Mouse (Mus musculus) naive thymus-derived CD4-positive, alpha-beta T cell, adult 2 months (primary cell): ENCODE data around the gene Tacc3.

Source experiments
- DNase-seq: peaks from one replicate; pipeline ENCODE4 v3.0.0-alpha.2; 2011; ENCODE audit warnings: low read depth

Tacc3 gene

DNA sequence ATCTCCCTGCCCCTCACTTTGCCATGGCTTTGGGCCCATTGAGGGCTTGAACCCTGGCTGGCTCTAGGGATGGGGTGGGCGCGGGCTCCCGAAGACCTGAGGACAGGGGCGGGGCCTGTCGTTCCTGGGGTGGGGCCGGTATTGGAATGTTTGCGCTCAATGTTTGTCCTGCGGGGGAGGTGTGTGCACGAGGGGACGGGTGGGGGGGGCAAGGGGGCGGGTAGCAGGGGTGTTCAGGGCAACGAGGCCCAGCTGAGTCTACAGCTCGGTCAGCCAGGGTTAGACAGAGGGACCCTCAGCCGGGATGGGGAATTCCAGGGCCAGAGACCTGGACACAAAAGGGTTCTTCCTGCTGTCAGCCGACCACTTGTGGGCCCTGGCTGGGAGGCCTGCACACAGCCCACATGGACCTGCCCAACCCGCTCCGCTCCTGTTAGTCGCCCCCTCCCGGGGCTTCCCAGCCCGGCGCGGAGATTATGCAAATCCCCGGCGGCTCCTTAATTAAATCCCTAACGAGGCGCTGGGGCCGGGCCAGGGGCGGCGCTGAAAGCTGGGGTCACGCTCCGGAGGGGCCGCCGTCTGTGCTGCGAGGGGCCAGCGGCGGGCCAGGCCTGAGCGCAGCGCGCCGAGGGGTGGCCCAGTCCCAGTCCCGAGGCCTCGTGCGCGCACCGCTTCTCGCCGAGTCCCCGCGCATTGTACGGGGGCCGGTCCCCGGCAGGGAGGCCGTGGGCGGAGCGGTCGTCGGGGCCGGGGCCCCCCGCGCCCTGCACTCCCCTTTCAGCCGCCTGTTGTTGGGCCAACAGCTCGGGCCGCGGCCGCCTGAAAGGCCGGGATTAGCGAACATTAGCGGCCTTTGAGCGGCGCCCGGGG, 37.2 kb downstream of the Tacc3 start:
- no peak for DNase-seq

DNA sequence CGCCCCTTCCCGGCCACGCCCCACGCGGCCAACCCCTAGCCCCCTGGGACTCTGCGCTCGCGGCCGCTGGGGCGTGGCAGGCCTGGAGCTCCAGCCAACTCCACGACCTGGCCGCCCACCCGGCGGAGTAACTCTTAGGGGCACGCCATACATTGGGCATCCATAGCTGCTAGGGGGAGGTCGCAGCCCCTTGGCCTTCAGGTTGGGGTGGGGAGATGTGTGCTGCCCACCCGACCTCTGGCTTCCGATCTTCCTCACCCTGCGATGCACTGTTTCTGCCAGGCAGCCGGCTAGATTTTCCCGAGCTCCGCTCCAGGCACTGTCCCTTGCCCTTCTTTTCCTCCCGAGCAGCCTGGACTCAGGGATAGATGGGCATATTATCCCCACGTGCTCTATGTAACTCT, 37.8 kb downstream of the Tacc3 start:
- no peak for DNase-seq

DNA sequence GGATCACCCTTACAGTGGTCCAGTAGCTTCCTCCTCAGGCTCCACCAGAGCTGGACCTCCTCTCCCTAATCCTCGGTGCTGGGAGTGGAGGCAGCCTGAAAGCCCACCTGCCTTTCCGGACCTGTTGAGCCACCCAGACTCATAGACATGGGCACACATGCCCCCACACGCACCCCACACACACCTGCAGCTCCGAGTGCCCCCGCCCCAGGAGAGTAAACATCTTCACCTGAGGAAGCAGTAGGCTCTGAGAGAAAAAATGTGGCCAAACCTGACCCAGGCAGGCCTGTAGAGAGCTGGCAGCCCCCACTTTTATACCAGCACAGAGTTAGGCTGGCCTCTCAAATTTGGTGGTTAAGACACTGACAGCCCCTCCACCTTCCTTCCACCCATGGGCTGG, 38.5 kb downstream of the Tacc3 start:
- no peak for DNase-seq

DNA sequence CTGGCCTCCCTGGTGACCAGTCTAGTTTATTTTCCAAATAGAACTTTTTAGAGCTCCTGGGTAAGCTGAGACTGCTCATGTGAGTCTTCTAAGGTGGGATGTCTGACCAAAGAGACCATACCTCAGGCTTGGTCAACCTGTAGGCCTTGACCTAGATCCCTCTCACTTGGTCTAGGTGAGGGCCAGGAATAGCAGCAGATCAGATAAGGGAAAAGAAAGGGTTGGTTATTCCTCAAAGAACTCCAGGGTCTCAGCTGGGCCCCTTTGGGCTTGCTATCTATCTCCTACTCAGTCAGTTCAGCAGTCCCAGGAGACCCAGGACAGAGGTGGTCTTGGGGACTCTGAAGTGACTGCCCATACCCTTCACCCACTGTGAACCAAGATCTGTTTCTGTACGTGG, 39.6 kb downstream of the Tacc3 start:
- no peak for DNase-seq

DNA sequence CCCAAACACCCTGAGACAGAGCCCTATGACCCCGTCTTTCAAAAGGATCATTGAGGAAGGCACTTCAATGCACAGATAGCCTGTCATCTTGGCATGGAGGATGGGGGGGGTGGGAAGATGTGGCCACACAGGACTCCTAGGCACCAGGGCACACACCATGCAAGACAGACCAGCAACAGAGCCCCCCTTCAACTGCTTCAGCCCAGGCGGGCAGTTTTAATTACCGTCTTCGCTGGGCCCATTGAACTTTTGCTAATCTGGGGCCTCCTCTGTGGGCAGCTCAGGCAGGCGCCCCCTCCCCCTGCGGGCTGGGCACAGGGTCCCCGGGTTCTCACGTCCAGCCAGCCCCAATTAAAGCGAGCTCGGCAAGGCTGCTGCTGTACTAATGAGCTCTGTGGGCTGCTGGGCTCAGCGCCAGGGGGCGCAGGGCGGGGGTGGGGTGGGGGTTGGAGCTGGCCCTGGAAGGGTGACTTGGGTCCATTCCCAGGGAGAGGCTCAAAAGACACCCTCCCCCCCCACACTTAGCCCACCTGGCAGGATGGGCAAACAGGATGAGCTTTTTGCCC, 40.1 kb downstream of the Tacc3 start:
- DNase-seq: no peak

DNA sequence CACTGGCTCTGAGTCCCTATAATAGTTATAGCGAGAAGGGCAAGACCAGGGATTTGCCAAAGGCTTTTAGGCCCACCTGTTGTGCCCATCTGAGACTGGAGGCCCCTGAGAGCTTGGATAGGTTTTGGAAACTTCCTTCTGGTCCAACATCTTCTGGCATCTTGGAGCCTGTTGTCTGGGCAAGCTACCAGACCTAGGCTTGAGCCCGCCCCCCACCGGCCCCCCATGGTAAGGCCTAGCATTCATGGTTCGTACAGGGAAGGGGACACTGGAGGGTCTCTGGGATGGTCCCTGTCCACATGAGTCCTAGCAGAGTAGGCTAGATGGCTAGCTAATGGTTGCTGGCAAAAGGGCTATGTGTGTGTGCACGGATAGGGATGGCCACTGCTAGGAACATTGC, 40.7 kb downstream of the Tacc3 start:
- DNase-seq: no peak

DNA sequence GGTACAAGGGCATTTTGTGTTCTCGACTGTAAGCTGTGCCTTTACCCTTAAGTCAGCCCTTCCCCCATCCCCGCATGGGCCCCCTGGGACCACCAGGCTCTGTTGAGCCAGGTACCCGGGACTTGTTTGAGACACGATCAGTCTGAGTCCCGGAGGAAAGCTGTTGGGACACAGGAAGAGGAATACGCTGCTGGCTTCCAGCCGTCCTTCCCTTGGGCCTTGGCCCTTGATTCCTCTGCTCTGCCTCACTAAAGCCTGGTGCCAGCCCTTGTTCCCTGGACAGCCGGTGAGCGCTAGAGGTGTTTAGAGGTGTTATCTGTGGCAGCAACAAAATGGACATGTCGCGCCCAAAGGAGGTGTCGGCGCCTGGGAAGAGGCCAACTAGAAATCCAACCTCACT, 42.1 kb downstream of the Tacc3 start:
- DNase-seq: no peak

DNA sequence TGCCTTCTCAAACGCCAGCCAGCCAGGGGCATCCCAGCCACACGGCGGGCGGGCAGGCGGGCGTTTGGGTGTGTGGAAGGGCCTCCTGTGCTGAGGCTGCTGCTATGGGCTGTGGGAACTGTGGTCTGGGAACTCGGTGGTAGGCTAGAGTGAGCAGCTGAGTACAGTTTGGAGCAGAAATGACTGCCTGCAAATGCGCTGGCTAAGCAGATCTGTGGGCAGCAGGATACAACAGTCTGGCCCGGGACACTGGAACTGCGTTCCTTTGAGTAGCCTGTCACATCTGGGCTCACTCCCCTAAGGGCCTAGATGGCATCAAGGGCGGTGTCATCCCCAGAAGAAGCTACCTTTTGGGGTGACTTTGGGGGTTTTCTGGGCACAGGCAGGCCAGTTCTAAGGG, 43.9 kb downstream of the Tacc3 start:
- no peak for DNase-seq

DNA sequence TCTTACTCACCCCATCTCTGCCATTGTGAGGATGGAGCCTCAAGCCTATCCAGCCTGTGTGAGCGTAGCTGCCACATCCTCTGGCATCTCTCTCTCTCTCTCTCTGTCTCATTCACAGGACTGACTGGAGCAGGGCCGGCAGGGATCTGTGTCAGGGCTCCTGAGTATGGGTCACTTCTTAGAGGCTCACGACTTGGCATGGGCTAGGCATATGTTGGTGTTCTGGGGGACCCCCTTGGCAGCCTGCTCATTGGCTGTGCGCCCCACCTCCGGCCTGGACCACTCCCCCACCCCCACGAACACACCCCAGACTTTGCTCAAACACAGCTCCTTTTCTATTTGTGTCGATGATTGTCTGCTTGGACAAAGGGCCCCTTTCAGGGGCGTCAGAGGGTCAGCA, 46.1 kb downstream of the Tacc3 start:
- no peak for DNase-seq

DNA sequence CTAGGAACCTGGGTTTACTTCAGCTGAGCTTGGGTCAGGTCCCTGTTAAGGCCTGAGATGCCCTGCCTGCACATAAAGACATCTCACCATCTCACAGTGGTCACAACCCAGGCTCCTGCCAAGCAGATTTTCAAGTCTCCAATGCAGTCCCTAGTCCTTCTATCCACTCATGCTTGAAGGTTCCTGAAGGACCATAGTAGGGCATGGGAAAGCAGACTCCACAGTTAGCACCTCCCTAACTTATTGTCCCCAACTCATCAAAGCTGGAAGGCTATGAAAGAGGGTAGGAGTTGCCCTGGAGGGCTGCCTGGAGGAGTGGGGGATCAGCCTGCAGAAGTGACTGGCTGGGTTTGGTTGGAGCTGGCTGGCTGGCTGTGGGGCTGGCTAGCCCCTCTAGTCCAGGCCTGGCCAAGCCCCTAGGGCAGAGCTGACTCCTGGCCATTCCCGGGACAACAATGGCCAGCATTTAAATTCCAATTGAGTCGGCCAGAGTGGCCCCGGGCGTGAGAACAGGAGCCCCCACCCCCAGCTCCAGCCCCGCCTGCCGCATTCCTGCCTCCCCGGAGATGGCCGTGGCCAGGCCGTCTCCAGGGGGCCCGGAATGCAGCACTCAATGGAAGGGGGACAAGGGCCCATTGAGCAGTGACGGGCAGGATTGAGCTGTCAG, 47.1 kb downstream of the Tacc3 start:
- DNase-seq: no peak

DNA sequence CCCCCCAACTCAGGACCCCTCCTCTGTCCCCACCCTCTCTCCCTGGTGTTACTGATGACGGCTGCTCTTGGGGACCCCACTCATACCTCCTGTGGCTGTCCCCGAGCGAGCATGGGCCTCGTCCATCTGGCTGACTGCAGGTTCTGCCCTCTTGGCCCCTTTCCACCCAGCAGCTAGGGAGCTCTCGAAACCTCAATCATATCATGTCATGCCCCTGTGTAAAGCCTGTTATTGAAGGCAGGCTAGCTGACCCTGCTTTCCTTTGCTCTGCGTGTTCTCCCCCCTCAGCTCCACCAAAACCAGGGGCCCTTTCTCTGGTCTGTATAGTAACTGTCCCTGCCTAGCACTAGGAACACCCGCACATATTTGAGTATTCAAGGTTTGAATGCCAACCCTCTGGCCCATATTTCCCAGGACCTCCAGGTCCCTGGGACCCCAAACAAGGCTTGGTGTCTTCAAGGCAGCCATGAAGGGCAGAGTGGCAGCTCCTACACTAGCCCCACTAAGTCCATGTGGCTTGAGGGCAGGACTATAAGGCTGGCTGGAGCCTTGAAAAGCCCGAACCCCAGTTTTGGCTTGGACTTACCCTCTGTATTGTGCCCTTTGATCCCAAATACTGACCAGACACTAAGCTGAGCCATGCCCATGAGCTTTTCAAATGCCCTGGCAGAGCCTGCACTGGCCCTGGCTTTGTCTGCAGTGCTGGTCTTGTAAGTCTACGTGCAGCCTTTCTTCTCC, 47.9 kb downstream of the Tacc3 start:
- DNase-seq: no peak

DNA sequence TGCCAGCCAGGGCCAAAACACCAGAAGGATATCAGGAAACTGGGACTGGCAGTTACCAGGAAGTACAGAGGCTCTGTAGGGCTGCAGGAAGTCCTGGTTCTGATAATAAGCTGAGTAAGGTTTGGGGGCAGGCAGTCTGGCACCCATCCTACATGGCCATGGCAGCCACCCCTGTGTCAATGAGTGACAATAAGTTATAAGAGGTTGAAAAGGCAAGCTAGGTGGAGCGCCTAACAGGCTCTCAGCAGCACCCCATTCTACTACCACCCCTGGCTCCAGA, 48.4 kb downstream of the Tacc3 start:
- DNase-seq: no peak

DNA sequence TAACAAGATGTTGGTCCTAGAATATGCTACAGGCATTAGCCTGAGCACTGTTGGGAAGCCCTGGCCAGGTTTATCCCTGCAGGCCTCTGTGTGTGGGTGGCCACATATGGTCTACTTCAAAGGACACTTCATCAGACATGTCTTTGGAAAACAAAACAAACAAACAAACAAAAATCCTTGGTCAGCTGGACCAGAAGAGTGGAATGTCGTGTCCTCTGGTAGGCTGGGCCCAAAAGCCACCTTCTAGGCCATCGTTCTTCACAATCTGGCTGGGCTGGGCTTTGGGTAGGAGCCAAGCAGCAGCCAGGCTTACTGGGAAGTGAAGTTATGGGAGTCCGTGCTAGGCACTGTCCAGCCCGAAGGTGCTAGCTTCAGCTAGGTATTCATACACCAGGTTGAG, 49.2 kb downstream of the Tacc3 start:
- DNase-seq: no peak

DNA sequence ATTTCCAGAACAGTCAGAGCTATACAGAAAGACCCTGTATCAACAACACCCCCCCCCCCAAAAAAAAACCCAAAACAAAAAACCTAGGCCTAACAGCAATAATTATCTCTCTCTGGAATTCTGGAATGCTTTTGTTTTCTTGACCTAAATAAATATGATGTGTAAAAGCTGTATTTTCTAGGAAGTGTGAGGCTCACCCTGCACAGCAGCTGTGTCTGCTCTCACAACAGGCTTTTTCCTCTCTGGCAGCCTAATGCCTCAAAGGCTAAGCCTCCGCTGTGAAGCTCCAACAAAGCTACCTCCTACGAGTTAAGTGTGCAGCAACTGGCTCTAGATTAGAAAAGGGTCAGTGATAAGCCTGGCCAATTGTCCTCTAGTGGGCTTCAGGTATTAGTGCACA, 51.1 kb downstream of the Tacc3 start:
- no peak for DNase-seq

DNA sequence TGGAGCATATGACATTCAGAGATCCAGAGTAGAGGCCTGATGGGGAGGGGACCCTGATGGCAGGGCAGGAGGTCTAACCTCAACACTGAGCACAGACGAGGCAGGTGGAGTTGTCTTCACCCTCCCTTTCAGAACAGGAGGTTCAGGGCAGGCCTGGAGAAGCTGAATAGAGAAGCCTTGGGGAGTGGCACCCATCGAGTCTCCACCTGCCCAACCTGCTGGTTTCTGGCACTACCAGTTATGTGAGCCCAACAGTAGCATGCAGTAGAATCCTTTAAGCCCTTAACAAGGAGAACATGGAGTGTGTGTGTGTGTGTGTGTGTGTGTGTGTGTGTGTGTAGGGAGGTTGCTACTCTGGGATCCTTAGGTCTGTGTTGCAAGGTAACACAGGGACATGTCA, 54.6 kb downstream of the Tacc3 start:
- DNase-seq: no peak

DNA sequence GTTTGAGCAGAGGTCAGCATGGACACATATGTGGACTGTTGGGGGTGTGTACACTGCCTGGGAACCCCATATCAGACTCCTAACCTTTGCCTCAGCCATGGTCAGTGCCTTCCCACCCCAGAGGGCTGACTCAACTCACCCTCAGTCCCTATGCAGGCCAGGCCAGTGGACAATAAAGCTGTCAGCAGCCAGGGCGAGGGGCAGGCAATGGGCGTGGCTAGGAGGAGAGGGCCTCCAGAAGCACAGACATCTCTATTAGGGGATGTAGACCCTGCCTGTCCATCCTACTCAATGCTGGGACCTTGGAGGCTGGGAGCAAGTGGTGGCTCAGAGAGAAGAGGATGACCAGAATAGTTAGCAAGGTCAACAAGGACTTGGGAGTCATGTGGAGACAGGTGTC, 57.3 kb downstream of the Tacc3 start:
- DNase-seq: no peak

DNA sequence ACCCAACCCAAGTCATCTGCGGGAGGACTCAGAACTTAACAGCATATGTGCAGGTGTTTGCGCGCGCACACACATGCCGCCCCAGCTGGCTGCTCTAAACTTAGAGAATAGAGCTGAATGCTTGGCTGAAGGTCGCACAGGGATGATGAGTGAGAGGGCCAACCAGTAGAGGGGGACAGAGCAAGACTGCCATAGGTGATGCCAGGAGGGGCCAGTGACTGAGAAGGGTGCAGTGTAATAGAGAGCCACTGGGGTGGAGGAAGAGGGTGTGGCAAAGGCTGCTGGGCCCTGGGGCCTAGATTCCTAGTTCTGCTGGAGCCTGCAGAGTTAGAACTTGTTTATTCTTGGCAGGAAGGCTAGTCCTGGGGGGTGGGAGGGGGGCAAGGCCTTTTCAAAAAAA, 58.5 kb downstream of the Tacc3 start:
- no peak for DNase-seq

DNA sequence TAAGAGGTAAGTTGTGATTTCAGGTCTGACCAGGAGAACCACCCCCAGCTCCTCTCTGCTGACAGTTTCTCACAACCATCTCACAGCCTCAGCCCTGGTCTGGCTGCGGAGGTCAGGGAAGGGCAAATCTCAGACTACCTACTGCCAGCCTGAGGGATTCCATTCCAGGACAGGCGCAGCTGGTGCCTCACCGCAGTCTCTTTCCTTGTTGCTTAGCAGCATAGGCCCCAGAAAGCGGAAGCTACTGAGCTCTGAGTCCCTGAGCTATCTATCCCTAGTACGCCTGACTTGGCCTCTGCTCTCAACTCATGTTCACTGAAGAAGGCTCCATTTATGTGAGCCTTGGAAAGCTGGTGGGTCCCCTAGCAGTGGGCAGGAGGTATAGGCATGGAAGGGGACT, 60.5 kb downstream of the Tacc3 start:
- no peak for DNase-seq

DNA sequence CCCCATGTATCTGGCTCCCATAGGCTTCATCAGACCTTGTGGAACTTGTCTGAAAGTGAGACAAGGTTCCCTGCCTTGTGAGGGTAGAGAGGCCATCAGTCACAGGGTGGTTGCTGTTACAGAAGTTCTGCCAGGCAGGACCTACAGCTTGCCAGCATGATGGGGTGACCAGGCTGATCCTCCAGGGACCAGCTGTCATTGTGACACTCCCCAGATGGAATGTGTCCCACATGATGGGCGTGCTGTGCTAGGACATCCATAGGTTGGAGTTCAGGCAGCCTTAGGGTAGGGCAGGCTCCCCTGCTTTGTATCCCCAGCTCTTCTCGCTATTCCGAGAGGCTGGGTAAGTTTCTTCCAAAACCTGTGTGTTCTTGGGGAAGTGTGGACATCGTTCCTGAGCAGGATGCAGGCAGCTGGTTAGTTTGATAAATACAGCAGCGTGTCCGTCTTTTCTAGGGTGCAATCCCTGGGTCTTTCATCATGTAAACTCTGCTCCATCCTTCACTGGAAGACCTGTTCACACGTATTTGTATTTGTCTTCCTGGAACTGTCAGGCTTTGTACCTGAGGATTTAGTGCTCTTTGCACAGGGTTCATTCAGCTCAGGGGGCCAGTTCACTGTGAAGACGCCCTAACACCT, 63.0 kb downstream of the Tacc3 start:
- no peak for DNase-seq

DNA sequence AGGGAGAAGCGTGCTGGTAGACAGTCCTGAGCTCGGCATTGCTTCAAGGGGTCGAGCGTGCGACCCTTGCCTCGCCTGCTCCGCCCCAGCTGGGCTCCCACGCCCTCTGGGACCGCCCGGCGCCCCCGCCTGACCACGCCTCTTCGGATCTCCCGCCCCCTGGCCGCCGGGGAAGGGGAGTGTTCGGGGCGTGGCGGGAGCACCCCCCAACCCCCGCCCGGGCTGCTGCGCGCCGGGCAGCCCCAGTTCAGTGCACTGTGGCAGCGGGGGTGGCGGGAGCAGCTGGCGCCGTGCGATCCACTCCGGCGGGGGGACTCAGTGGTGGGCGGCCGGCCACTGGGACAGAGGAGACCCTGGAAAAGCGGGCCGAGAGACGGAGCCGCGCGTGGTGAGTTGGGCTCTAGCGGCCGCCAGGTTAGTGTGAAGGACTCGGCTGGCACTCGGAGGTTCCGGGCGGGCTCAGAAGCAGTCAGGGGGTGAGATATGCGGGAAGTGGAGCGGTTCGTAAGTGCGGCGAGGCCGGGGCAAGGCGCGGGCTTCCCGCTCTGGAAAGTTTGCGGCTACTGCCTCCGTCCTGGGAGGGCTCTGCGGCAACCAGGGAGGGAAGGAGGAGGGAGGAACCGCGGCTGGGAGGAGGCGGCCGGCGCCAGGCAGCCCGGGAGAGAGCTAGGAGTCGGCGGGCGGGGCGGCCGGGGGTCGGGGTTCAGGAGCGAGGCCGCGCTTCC, 63.8 kb downstream of the Tacc3 start, which contains the start of gene Fgfr3:
Gene Fgfr3, plus strand, starts transcription at position 134 of the 725 bp plus-strand sequence.
- peak; percentile 43 for DNase-seq

DNA sequence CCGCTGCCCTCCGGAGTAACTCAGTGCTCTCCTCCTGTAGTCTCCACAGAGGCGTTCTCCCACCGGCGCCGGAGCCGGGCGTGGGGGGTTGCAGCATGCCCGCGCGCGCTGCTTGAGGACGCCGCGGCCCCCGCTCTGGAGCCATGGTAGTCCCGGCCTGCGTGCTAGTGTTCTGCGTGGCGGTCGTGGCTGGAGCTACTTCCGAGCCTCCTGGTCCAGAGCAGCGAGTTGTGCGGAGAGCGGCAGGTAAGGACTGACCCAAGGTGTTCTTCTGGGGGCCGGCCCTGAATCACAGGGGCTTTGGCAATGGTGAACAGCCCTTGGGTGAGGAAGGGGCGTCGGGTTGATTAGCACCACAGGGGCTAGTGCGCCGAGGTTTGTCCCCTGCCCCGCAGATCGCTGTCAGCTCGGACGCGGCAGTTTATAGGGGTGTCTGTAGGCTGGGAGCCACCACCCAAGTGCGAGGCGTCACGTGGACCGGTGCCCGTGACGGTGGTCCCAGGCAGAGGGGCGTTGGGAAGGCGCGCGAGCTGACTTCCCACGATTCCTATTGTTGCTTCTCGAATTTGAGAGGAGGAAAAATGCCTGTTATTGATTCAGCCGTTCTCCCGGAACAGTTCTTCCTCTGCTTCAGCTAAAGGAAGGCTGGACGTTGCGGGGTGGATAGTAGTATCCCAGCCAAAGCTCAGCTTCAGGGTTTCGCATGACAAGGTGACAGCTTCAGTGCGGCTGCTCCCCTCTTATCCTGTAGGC, 64.5 kb downstream of the Tacc3 start:
- peak; percentile 10 for DNase-seq
